Mouse (Mus musculus) E14TG2a.4 (cell line): ENCODE measurements at regions not wholly inside any gene's neighbourhood (a gene's known extent, or its start where the extent isn't known, plus 50 kb on each side); places are given as distances from the start of the nearest gene placed in this dataset.
"Not testable (repeated sequence)": the region's sequence is repeated elsewhere in the genome, so short reads cannot be mapped to it uniquely, and the experiment has no call there.

Experiments
- CTCF ChIP-seq: conservative IDR thresholded peaks from 2 replicates; pipeline ENCODE4 v1.5.1; 2014; ENCODE audit warnings: low read length
- NANOG ChIP-seq: IDR thresholded peaks from 2 replicates; pipeline ENCODE4 v1.6.1; 2014; ENCODE audit warnings: borderline replicate concordance, low read length, mixed read lengths
- POU5F1 ChIP-seq: IDR thresholded peaks from 2 replicates; pipeline ENCODE4 v1.6.1; 2014; ENCODE audit warnings: low read length, borderline replicate concordance

- TF ChIP-seq CTCF, POU5F1, NANOG: not testable (repeated sequence)
These were observed 172.8 kb downstream of the Melk start for GRCm38 (mm10) chr4:44473511-44473910.
